Mouse (Mus musculus) liver, postnatal 0 days (tissue): ENCODE measurements around the gene Adipor2. TPM values are rescaled to one million over a fixed set of nuclear protein-coding genes. Genes with fewer than 3 reads are reported as not detected.

Experiments used
- ATAC-seq: fragments of 200-750 bp; cut with Nextera tagmentation; 2 replicates; pipeline ENCODE4 v1.8.0; 2017; ENCODE audit warnings: mild to moderate bottlenecking, moderate library complexity
- DNase-seq: peaks from one replicate; pipeline ENCODE4 v3.0.0-alpha.2; 2016
- H3K27ac ChIP-seq: fragments of 300-500 bp; sonication (generic); 2 replicates; pipeline ENCODE4 v1.5.1; 2014; ENCODE audit warnings: antibody characterized with exemption, moderate library complexity, mild to moderate bottlenecking, low read depth
- H3K27me3 ChIP-seq: fragments of 300-500 bp; sonication (generic); 2 replicates; pipeline ENCODE4 v1.6.1; 2014; ENCODE audit warnings: low read length, control low read depth, mixed read lengths; ENCODE audit not compliant: insufficient read depth
- H3K36me3 ChIP-seq: fragments of 300-500 bp; sonication (generic); replicated peaks from 2 replicates; pipeline ENCODE4 v1.6.1; 2014; ENCODE audit warnings: mild to moderate bottlenecking, control low read depth, low read length, moderate library complexity, mixed read lengths; ENCODE audit not compliant: insufficient read depth
- H3K4me1 ChIP-seq: fragments of 300-500 bp; sonication (generic); 2 replicates; pipeline ENCODE4 v1.6.1; 2014; ENCODE audit warnings: antibody characterized with exemption, mild to moderate bottlenecking, control low read depth; ENCODE audit not compliant: insufficient read depth
- H3K4me2 ChIP-seq: fragments of 300-500 bp; sonication (generic); 2 replicates; pipeline ENCODE4 v1.6.1; 2014; ENCODE audit warnings: low read depth, mild to moderate bottlenecking, low read length, moderate library complexity, mixed read lengths
- H3K4me3 ChIP-seq: fragments of 300-500 bp; sonication (generic); 2 replicates; pipeline ENCODE4 v1.5.1; 2014; ENCODE audit warnings: low read depth, low read length
- H3K9ac ChIP-seq: fragments of 300-500 bp; sonication (generic); replicated peaks from 2 replicates; pipeline ENCODE4 v1.6.1; 2014; ENCODE audit warnings: mild to moderate bottlenecking, moderate library complexity
- H3K9me3 ChIP-seq: fragments of 300-500 bp; sonication (generic); 2 replicates; pipeline ENCODE4 v1.6.1; 2016; ENCODE audit warnings: mild to moderate bottlenecking, control low read depth, low read length, mixed read lengths
- CTCF ChIP-seq: sonication (generic); IDR thresholded peaks from 2 replicates; pipeline ENCODE4 v1.5.1; 2016; ENCODE audit warnings: antibody characterized with exemption, low read depth
- EP300 ChIP-seq: IDR thresholded peaks from 2 replicates; pipeline ENCODE4 v1.6.1; 2016; ENCODE audit warnings: antibody characterized with exemption, low read depth, mild to moderate bottlenecking
- WGBS: fragments of 180-500 bp; shearing (Covaris S2); extraction: QIAGEN DNeasy Blood & Tissue Kit; methylation state at CpG from one replicate; pipeline ENCODE4 v1.1.7; 2014; ENCODE audit not compliant: insufficient replicate concordance; 5-methylcytosine and 5-hydroxymethylcytosine counted together
- polyA plus RNA-seq: library from polyadenylated mRNA; unstranded; fragments of >200 nt; fragmentation: Nextera tagmentation; extraction: Ambion mirVana; gene quantifications from 2 replicates; pipeline ENCODE4 v1.2.1, GENCODE M21; 2015

Adipor2 gene
- polyA plus RNA-seq, 1 experiment from 2014 or later, result 58.6 TPM

- WGBS, result 41% methylated on average over 11 of the region's 11 CpGs
- H3K27me3 ChIP-seq, result no peaks in the 10 kb centered on the region
- no peak for DNase-seq
- TF ChIP-seq CTCF (no peak), EP300 (no peak)
- no peak for ATAC-seq
- no peaks in the 10 kb centered on the region for H3K4me1 ChIP-seq
- no peak overlapping the region for H3K4me2 ChIP-seq
- no peaks in the 10 kb centered on the region for H3K9me3 ChIP-seq
- no peak overlapping the region for H3K9ac ChIP-seq
- no peak overlapping the region for H3K4me3 ChIP-seq
- H3K27ac ChIP-seq, result no peak overlapping the region
- H3K36me3 ChIP-seq, result no peaks in the 10 kb centered on the region
Measured at GRCm38 (mm10) chr6:119338121-119338912, 79.2 kb downstream of the Adipor2 start.

DNA sequence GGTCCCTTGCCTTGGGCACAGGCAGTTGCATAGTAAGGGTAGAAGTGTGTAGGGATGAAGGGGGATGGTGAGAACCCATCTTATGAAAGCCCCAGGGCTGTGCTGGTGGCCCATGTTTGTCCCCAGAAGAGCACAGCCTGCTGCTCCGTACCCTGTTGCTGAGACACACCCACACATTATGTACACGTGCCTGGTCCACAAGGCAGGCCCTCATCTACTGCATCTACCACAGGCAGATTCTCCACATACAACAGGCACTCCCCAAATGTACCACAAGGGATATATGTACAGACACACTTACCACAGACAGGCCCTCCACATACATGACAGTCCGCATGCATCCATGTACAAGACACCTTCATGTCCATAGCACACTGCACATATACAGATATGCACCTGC, 80.2 kb downstream of the Adipor2 start:
- 63% methylated on average over 3 of the region's 3 CpGs for WGBS
- Histone ChIP-seq H3K27me3 (0 out of 2 replicates have a peak, but pooled peaks cover 6% of the 10 kb centered on the region), H3K27ac (no peak overlapping the region), H3K4me1 (no peaks in the 10 kb centered on the region), H3K9ac (no peak overlapping the region), H3K4me2 (no peak overlapping the region), H3K36me3 (no peaks in the 10 kb centered on the region), H3K9me3 (no peaks in the 10 kb centered on the region), H3K4me3 (no peak overlapping the region)
- DNase-seq, result no peak
- ATAC-seq, result no peak
- no peak for TF ChIP-seq CTCF
- no peak for TF ChIP-seq EP300

- H3K9me3 ChIP-seq, result no peaks in the 10 kb centered on the region
- no peak for DNase-seq
- H3K36me3 ChIP-seq, result no peaks in the 10 kb centered on the region
- WGBS, result 40% methylated on average over 7 of the region's 7 CpGs
- no peak overlapping the region for H3K4me2 ChIP-seq
- peaks cover 10% of the 10 kb centered on the region for H3K27me3 ChIP-seq
- H3K4me1 ChIP-seq, result no peaks in the 10 kb centered on the region
- TF ChIP-seq CTCF (no peak), EP300 (no peak)
- no peak overlapping the region for H3K9ac ChIP-seq
- no peak overlapping the region for H3K27ac ChIP-seq
- no peak for ATAC-seq
- H3K4me3 ChIP-seq, result no peak overlapping the region
Measured at GRCm38 (mm10) chr6:119336124-119336523, 81.4 kb downstream of the Adipor2 start.

DNA sequence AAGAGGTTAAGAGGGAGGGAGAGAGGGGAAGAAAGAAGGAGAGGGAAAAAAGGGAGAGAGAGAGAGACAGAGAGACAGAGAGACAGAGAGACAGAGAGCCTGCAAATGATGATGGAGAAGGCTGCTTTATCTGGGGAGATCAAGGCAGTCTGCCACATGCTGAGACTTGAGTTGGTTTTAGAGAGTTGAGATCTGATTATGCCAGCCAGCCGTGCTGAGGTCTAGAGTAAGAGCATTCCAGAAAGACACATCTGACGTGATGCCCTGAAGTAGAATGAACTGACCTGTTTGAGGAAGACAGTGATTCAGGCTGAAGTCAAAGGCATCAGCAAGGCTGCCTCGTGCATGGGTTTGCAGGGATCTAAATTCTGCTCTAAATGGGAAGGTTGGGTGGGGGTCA, 83.7 kb downstream of the Adipor2 start:
- Histone ChIP-seq H3K27me3 (peaks cover 32% of the 10 kb centered on the region), H3K36me3 (no peaks in the 10 kb centered on the region), H3K27ac (no peak overlapping the region), H3K4me3 (no peak overlapping the region), H3K9me3 (no peaks in the 10 kb centered on the region), H3K9ac (no peak overlapping the region), H3K4me2 (no peak overlapping the region), H3K4me1 (no peaks in the 10 kb centered on the region)
- 45% methylated on average over 3 of the region's 3 CpGs for WGBS
- no peak for DNase-seq
- TF ChIP-seq EP300 (no peak), CTCF (no peak)
- ATAC-seq, result no peak

DNA sequence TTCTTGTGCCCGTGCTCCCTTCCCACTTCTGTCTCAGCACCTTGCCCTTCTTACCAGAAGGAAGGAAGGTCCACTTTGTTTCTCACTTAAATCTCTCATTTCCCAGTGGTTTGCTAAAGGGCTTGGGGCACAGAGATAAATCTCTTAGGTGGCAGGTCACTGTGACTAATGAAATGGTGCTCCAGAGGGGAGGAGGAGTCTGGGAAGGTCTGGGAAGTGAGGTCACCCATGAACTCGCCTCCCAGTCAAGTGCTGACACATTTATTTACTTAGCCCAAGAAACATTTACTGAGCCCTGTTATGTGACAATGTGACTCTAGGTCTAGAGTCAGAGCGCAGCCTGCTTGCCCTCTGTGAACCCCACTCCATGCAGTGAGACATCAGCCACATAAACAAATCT, 84.3 kb downstream of the Adipor2 start:
- peaks cover 33% of the 10 kb centered on the region for H3K27me3 ChIP-seq
- no peak overlapping the region for H3K27ac ChIP-seq
- H3K9me3 ChIP-seq, result no peaks in the 10 kb centered on the region
- TF ChIP-seq EP300 (no peak), CTCF (no peak)
- H3K4me2 ChIP-seq, result no peak overlapping the region
- H3K9ac ChIP-seq, result no peak overlapping the region
- H3K4me3 ChIP-seq, result no peak overlapping the region
- WGBS, result 20% methylated on average over 3 of the region's 3 CpGs
- peak; percentile 85 for ATAC-seq
- DNase-seq, result no peak
- no peaks in the 10 kb centered on the region for H3K4me1 ChIP-seq
- H3K36me3 ChIP-seq, result no peaks in the 10 kb centered on the region

DNA sequence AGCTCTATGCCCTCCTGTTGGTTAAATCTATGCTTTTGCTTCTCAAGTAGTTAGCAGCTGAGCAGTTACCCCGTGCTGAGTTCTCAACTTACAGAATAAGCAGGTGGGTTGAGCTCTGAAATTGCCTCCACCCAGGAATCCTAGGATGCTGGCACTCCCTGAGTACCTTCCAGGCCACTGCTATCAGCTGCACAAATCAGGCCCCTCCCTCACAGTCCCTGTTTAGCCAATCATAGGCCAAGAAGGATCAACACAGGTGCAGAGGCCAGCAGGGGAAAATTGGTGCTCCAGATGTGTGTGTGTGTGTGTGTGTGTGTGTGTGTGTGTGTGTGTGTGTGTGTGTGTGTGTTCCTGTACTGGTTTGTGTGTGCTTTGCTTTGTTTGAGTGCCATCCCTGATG, 85.4 kb downstream of the Adipor2 start:
- no peaks in the 10 kb centered on the region for H3K36me3 ChIP-seq
- no peaks in the 10 kb centered on the region for H3K9me3 ChIP-seq
- H3K4me3 ChIP-seq, result no peak overlapping the region
- TF ChIP-seq EP300 (no peak), CTCF (no peak)
- DNase-seq (no peak), ATAC-seq (peak; percentile 40; the same call in 1 of the 2 replicates)
- H3K27me3 ChIP-seq, result peaks cover 33% of the 10 kb centered on the region
- H3K27ac ChIP-seq, result no peak overlapping the region
- 0% methylated on average over 1 of the region's 1 CpGs for WGBS
- H3K4me1 ChIP-seq, result no peaks in the 10 kb centered on the region
- H3K4me2 ChIP-seq, result no peak overlapping the region
- H3K9ac ChIP-seq, result no peak overlapping the region
